Mouse (Mus musculus): Measurements from ENCODE around the gene Sox5.
A peak's percentile ranks its signal among the peaks of the same experiment; 100 is the strongest.

Gene Sox5

GRCm38 (mm10) chr6:144579301-144579700 is 202.5 kb downstream of the Sox5 start:
- DNase-seq (ENCODE audit: low spot score): peak; percentile 4

- DNase-seq (ENCODE audit: low spot score): no peak
These were observed 210.9 kb downstream of the Sox5 start for GRCm38 (mm10) chr6:144570850-144571249.

GRCm38 (mm10) chr6:144565827-144566226 is 215.9 kb downstream of the Sox5 start:
- DNase-seq (ENCODE audit: low spot score): no peak

GRCm38 (mm10) chr6:144561718-144562117 is 220.1 kb downstream of the Sox5 start:
- DNase-seq (ENCODE audit: low spot score): no peak

GRCm38 (mm10) chr6:144560211-144560610 is 221.6 kb downstream of the Sox5 start:
- DNase-seq (ENCODE audit: low spot score): no peak

GRCm38 (mm10) chr6:144553476-144553875 is 228.3 kb downstream of the Sox5 start:
- DNase-seq (ENCODE audit: low spot score): peak; percentile 21

- DNase-seq (ENCODE audit: low spot score): no peak
These were observed 232.8 kb downstream of the Sox5 start for GRCm38 (mm10) chr6:144548991-144549390.

- no peak for DNase-seq (ENCODE audit: low spot score)
These were observed 234.6 kb downstream of the Sox5 start for GRCm38 (mm10) chr6:144547141-144547540.

- no peak for DNase-seq (ENCODE audit: low spot score)
These were observed 236.2 kb downstream of the Sox5 start for GRCm38 (mm10) chr6:144545549-144545948.

GRCm38 (mm10) chr6:144541316-144541715 is 240.5 kb downstream of the Sox5 start:
- no peak for DNase-seq (ENCODE audit: low spot score)

GRCm38 (mm10) chr6:144539439-144540192 is 242.2 kb downstream of the Sox5 start:
- DNase-seq (ENCODE audit: low spot score): no peak

- DNase-seq (ENCODE audit: low spot score): no peak
These were observed 258.3 kb downstream of the Sox5 start for GRCm38 (mm10) chr6:144523479-144523878.

GRCm38 (mm10) chr6:144518811-144519210 is 263.0 kb downstream of the Sox5 start:
- no peak for DNase-seq (ENCODE audit: low spot score)

GRCm38 (mm10) chr6:144515905-144516304 is 265.9 kb downstream of the Sox5 start:
- no peak for DNase-seq (ENCODE audit: low spot score)

GRCm38 (mm10) chr6:144513761-144514160 is 268.0 kb downstream of the Sox5 start:
- DNase-seq (ENCODE audit: low spot score): no peak

GRCm38 (mm10) chr6:144511925-144512324 is 269.9 kb downstream of the Sox5 start:
- no peak for DNase-seq (ENCODE audit: low spot score)

GRCm38 (mm10) chr6:144510147-144510546 is 271.6 kb downstream of the Sox5 start:
- no peak for DNase-seq (ENCODE audit: low spot score)

GRCm38 (mm10) chr6:144504197-144504551 is 277.6 kb downstream of the Sox5 start:
- no peak for DNase-seq (ENCODE audit: low spot score)

- no peak for DNase-seq (ENCODE audit: low spot score)
These were observed 278.2 kb downstream of the Sox5 start for GRCm38 (mm10) chr6:144503399-144504196.

- no peak for DNase-seq (ENCODE audit: low spot score)
These were observed 280.3 kb downstream of the Sox5 start for GRCm38 (mm10) chr6:144501439-144501838.

- no peak for DNase-seq (ENCODE audit: low spot score)
These were observed 283.6 kb downstream of the Sox5 start for GRCm38 (mm10) chr6:144498177-144498576.

- DNase-seq (ENCODE audit: low spot score): no peak
These were observed 289.9 kb downstream of the Sox5 start for GRCm38 (mm10) chr6:144491761-144492415.

- no peak for DNase-seq (ENCODE audit: low spot score)
These were observed 290.9 kb downstream of the Sox5 start for GRCm38 (mm10) chr6:144490896-144491295.

Data from layer of hippocampus, adult 11-12 months (tissue).